Mouse (Mus musculus): Measurements from ENCODE around the gene Gm13030. TPM values are rescaled to one million over a fixed set of nuclear protein-coding genes. Genes with fewer than 3 reads are reported as not detected.
"Not testable (repeated sequence)": the region's sequence is repeated elsewhere in the genome, so short reads cannot be mapped to it uniquely, and the experiment has no call there.

Gene Gm13030
- polyA plus RNA-seq, 1 experiment from 2014 or later, result not detected

- 62% methylated on average over 6 of the region's 6 CpGs for WGBS (ENCODE audit: insufficient replicate concordance)
- H3K27ac ChIP-seq (ENCODE audit: low read length), result no peak overlapping the region
- ATAC-seq (ENCODE audit: low read depth), result no peak
Measured at GRCm38 (mm10) chr4:138839806-138840205, 34.0 kb downstream of the Gm13030 start.

GRCm38 (mm10) chr4:138827147-138827546, 46.6 kb downstream of the Gm13030 start:
- Histone ChIP-seq H3K9ac (ENCODE audit: low read depth, low read length) (no peak overlapping the region), H3K36me3 (ENCODE audit: control insufficient read depth, insufficient read depth) (no peaks in the 10 kb centered on the region), H3K4me2 (ENCODE audit: low read depth, low read length) (no peak overlapping the region), H3K4me3 (ENCODE audit: low read depth, low read length) (no peak overlapping the region), H3K27me3 (ENCODE audit: control insufficient read depth, insufficient read depth, low read depth, low read length) (no peaks in the 10 kb centered on the region), H3K9me3 (replicated peaks; ENCODE audit: control insufficient read depth, low read length) (no peaks in the 10 kb centered on the region), H3K4me1 (ENCODE audit: control insufficient read depth, low read depth, low read length) (no peaks in the 10 kb centered on the region), H3K27ac (ENCODE audit: low read length) (no peak overlapping the region)
- WGBS (ENCODE audit: insufficient replicate concordance), result 25% methylated on average over 11 of the region's 11 CpGs
- ATAC-seq (ENCODE audit: low read depth), result no peak

More at GRCm38 (mm10) chr4:138839806-138840205, 34.0 kb downstream of the Gm13030 start:
- Histone ChIP-seq H3K4me2 (ENCODE audit: low read depth, low read length) (no peak overlapping the region), H3K36me3 (ENCODE audit: control insufficient read depth, insufficient read depth) (no peaks in the 10 kb centered on the region), H3K4me3 (ENCODE audit: low read depth, low read length) (no peak overlapping the region), H3K4me1 (ENCODE audit: control insufficient read depth, low read depth, low read length) (no peaks in the 10 kb centered on the region), H3K9ac (ENCODE audit: low read depth, low read length) (no peak overlapping the region), H3K9me3 (replicated peaks; ENCODE audit: control insufficient read depth, low read length) (no peaks in the 10 kb centered on the region), H3K27me3 (ENCODE audit: control insufficient read depth, insufficient read depth, low read depth, low read length) (no peaks in the 10 kb centered on the region)

- Histone ChIP-seq H3K9ac (ENCODE audit: low read depth, low read length) (no peak overlapping the region), H3K27me3 (ENCODE audit: control insufficient read depth, insufficient read depth, low read depth, low read length) (no peaks in the 10 kb centered on the region), H3K9me3 (replicated peaks; ENCODE audit: control insufficient read depth, low read length) (no peaks in the 10 kb centered on the region), H3K4me1 (ENCODE audit: control insufficient read depth, low read depth, low read length) (no peaks in the 10 kb centered on the region), H3K4me2 (ENCODE audit: low read depth, low read length) (no peak overlapping the region), H3K27ac (ENCODE audit: low read length) (no peak overlapping the region), H3K4me3 (ENCODE audit: low read depth, low read length) (no peak overlapping the region), H3K36me3 (ENCODE audit: control insufficient read depth, insufficient read depth) (no peaks in the 10 kb centered on the region)
- 34% methylated on average over 18 of the region's 18 CpGs for WGBS (ENCODE audit: insufficient replicate concordance)
- no peak for ATAC-seq (ENCODE audit: low read depth)
Measured at GRCm38 (mm10) chr4:138825751-138826567, 47.8 kb downstream of the Gm13030 start.

GRCm38 (mm10) chr4:138824660-138825059, 49.1 kb downstream of the Gm13030 start:
- H3K9ac ChIP-seq (ENCODE audit: low read depth, low read length), result no peak overlapping the region
- no peak overlapping the region for H3K4me3 ChIP-seq (ENCODE audit: low read depth, low read length)
- no peaks in the 10 kb centered on the region for H3K27me3 ChIP-seq (ENCODE audit: control insufficient read depth, insufficient read depth, low read depth, low read length)
- H3K9me3 ChIP-seq (replicated peaks; ENCODE audit: control insufficient read depth, low read length), result no peaks in the 10 kb centered on the region
- H3K4me1 ChIP-seq (ENCODE audit: control insufficient read depth, low read depth, low read length), result no peaks in the 10 kb centered on the region
- 73% methylated on average over 2 of the region's 2 CpGs for WGBS (ENCODE audit: insufficient replicate concordance)
- no peak overlapping the region for H3K4me2 ChIP-seq (ENCODE audit: low read depth, low read length)
- no peaks in the 10 kb centered on the region for H3K36me3 ChIP-seq (ENCODE audit: control insufficient read depth, insufficient read depth)
- no peak overlapping the region for H3K27ac ChIP-seq (ENCODE audit: low read length)
- no peak for ATAC-seq (ENCODE audit: low read depth)

- not testable (repeated sequence) for H3K4me1 ChIP-seq (ENCODE audit: control insufficient read depth, low read depth, low read length); H3K9me3 ChIP-seq (replicated peaks; ENCODE audit: control insufficient read depth, low read length); H3K36me3 ChIP-seq (ENCODE audit: control insufficient read depth, insufficient read depth); H3K4me2 ChIP-seq (ENCODE audit: low read depth, low read length); H3K27me3 ChIP-seq (ENCODE audit: control insufficient read depth, insufficient read depth, low read depth, low read length); H3K9ac ChIP-seq (ENCODE audit: low read depth, low read length); H3K4me3 ChIP-seq (ENCODE audit: low read depth, low read length); H3K27ac ChIP-seq (ENCODE audit: low read length); ATAC-seq (ENCODE audit: low read depth)
- 51% methylated on average over 2 of the region's 2 CpGs for WGBS (ENCODE audit: insufficient replicate concordance)
Measured at GRCm38 (mm10) chr4:138824161-138824560, 49.6 kb downstream of the Gm13030 start.

GRCm38 (mm10) chr4:138821036-138821435, 52.7 kb downstream of the Gm13030 start:
- Histone ChIP-seq H3K27me3 (ENCODE audit: control insufficient read depth, insufficient read depth, low read depth, low read length) (no peaks in the 10 kb centered on the region), H3K9me3 (replicated peaks; ENCODE audit: control insufficient read depth, low read length) (no peaks in the 10 kb centered on the region), H3K4me1 (ENCODE audit: control insufficient read depth, low read depth, low read length) (no peaks in the 10 kb centered on the region), H3K9ac (ENCODE audit: low read depth, low read length) (no peak overlapping the region), H3K27ac (ENCODE audit: low read length) (no peak overlapping the region), H3K4me3 (ENCODE audit: low read depth, low read length) (no peak overlapping the region), H3K4me2 (ENCODE audit: low read depth, low read length) (no peak overlapping the region), H3K36me3 (ENCODE audit: control insufficient read depth, insufficient read depth) (no peaks in the 10 kb centered on the region)
- ATAC-seq (ENCODE audit: low read depth), result no peak
- WGBS (ENCODE audit: insufficient replicate concordance), result 62% methylated on average over 2 of the region's 2 CpGs

Other genes with a start within 250 kb of the Gm13030 start
- not detected in 2 replicates for gene Vwa5b1, start 238.1 kb downstream of the Gm13030 start, polyA plus RNA-seq (2015; fragmentation: Nextera tagmentation; extraction: Ambion mirVana)
- not detected in 2 replicates for gene Pla2g2c, start 149.2 kb downstream of the Gm13030 start, polyA plus RNA-seq (2015; fragmentation: Nextera tagmentation; extraction: Ambion mirVana)
- gene Ubxn10, start 136.8 kb downstream of the Gm13030 start, polyA plus RNA-seq (2015; fragmentation: Nextera tagmentation; extraction: Ambion mirVana), result 0.04 and 0.11 TPM in 2 replicates
- gene Pla2g2f, start 116.3 kb downstream of the Gm13030 start, polyA plus RNA-seq (2015; fragmentation: Nextera tagmentation; extraction: Ambion mirVana), result not detected in 2 replicates
- gene Pla2g2d, start 98.2 kb downstream of the Gm13030 start, polyA plus RNA-seq (2015; fragmentation: Nextera tagmentation; extraction: Ambion mirVana), result not detected in 2 replicates
- gene Pla2g5, start 10.5 kb downstream of the Gm13030 start, polyA plus RNA-seq (2015; fragmentation: Nextera tagmentation; extraction: Ambion mirVana), result not detected in 2 replicates
- not detected in 2 replicates for gene Pla2g2e, start 4.0 kb upstream of the Gm13030 start, polyA plus RNA-seq (2015; fragmentation: Nextera tagmentation; extraction: Ambion mirVana)
- gene Otud3, start 40.0 kb upstream of the Gm13030 start, polyA plus RNA-seq (2015; fragmentation: Nextera tagmentation; extraction: Ambion mirVana), result 0.96 and 1.1 TPM in 2 replicates
- 0.56 and 1.1 TPM in 2 replicates for gene Rnf186, start 93.1 kb upstream of the Gm13030 start, polyA plus RNA-seq (2015; fragmentation: Nextera tagmentation; extraction: Ambion mirVana)
- 3.7 and 4.0 TPM in 2 replicates for gene Tmco4, start 98.9 kb upstream of the Gm13030 start, polyA plus RNA-seq (2015; fragmentation: Nextera tagmentation; extraction: Ambion mirVana)
- not detected in 2 replicates for gene Htr6, start 201.6 kb upstream of the Gm13030 start, polyA plus RNA-seq (2015; fragmentation: Nextera tagmentation; extraction: Ambion mirVana)
- gene Nbl1, start 219.0 kb upstream of the Gm13030 start, polyA plus RNA-seq (2015; fragmentation: Nextera tagmentation; extraction: Ambion mirVana), result 1.6 and 2.5 TPM in 2 replicates